Mouse (Mus musculus) cerebellum, adult (tissue): Measurements from ENCODE around the gene Tas1r1.

ENCODE experiments used
- ATAC-seq: cut with Nextera tagmentation; 2 replicates; pipeline ENCODE4 v1.9.2; 2017; ENCODE audit warnings: mild to moderate bottlenecking, moderate library complexity, mixed read lengths; ENCODE audit not compliant: insufficient number of reproducible peaks, low FRiP score, low TSS enrichment

Tas1r1 gene

DNA sequence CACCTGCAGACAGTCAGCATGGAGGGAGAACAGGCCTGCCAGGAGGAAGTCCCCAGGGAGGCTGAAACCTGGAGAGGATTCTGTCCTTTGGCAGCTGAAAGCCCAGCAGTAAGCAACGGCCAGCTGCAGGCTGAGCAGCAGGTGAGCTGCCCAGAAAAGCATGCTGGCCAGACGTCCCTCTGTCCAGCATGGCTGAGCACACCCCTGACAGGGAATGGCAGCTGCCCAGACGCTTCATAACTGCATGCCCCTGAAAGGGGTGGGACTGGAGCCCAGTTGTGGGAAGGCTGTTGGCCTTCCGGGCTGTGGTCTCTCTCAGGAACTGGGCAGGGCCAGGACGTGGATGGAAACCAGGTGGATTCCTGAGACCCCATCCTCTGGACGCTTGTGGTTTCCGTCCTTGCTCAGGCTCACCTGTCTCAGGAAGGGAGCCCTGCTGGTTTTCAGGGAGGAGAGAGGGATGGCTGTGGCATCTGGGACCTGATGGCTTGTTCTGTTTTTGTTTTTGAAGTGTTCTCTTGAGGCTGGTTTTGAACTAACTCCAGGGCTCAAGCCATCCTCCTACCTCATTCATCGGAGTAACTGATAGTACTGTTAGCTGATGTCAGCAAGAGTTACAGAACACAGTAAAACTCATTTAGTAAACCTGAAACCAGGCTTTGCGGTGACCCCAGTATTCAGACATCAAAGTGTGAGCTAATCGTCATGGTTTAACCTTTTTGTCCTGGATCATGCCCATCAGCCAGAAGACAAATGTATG lies at the start of gene Tas1r1:
Gene Tas1r1 (minus strand): TSS at position 344 of the 760 bp plus-strand sequence.
- ATAC-seq: no peak

DNA sequence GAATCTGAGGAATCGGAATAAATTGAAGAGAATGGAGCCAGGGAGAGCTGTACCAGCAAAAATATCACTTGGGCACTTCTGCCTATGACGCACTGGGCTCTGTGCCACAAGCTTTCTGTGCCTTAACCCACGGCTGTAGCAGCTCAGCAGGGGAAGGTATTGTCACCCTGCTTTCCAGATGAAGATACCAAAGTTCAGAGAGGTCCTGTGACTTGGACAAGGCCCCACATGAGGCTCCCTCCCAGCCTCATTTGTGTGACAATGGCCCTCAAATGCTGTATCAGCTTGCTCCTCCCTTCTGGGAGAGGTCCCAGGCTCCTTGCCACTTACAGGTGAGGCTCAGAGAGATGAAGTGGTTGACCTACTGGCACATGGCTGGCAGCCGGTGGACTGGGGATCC lies 49.8 kb upstream of the Tas1r1 start:
- no peak for ATAC-seq

DNA sequence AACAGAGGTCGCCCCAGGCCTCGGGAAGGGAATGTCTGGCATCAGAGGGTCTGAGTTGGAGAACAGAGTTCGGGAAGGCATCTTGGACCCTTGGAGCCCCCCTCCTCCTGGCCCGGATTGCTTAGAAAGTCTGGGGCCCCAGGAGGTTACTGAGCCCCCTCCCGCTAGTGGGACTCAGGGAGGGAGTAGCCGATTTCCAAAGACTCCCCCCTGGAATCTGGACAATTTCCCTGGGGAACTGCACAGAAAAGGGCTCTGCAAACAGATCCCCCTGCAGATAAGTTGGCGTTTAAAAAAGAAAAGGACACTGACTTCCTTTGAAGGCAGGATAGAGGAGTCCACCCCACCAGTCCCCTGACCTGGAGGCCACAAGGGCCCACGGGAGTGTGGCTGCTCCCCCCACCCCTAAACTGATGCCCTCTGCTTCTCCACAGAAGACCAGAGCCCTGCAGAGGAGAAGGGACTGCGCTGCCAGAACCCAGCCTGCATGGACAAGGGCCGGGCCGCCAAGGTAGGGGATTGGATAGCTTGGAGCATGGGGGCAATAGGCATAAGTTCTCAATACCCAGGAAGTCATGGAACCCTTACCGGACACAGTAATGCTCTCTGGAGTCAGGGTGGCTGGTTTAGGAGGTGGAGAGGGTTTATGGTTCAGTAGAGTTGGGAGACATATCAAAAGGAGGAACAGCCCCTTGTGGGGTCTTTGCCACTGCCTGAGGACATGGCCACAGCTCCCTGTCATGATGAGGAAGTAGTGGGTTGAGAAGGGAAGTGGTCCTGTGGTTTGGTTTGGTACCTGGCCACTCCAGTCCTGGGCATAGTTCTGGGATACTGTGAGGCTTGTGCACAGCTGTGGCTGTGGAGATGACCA lies 49.1 kb upstream of the Tas1r1 start:
- no peak for ATAC-seq

DNA sequence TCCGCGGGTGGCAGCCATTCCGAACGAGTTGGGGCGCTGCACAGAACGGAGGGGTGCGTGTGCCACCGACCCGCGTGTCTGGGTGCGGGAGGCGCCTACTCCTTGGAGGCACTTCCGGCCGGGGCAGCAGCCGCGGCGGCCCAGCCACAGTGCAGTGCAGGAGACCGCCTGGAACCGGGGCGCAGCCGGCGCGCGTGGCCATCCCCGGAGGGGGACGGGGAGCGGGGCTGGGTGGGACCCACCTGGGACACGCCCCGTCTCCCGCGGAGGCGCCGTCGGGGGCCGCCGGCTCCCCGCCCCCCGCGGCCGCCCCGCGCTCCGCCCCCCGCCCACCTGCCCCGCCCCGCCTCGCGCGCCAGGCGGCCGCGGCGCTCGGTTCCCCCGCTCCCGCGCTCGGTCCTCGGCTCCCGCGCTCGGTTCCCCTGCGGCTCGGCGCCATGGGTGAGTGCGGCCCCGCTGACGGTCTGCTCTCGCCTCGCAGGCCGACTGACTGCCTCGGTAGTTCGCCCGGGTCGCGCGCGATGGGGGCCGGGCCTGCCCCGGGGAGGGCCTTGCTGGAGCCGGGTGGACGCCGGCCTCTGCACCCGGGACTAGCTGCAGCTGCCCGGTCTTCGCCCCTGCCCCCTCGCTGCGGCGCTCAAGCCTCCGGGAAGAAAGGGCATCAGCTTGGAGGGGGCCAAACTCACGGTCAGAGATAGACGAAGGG lies 48.3 kb upstream of the Tas1r1 start:
- no peak for ATAC-seq

DNA sequence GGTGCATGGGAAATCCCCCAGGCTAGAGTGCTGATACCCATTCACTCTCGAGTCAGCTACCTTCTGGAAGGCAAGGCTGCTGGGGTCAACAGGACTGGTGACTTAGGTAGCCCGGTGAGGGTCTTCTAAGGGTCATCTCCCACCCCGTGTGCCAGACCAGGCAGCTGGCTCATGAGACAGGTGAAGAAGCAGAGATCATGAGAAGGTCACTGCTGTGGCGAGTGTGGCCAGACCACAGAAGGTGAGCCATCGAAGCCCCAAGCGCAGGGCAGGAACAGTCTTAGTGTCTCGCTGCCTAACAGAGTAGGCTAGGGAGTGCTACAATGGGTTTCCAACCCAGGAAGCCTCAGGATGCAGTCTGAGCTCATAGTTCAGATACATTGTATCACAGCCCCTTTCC lies 46.2 kb upstream of the Tas1r1 start:
- ATAC-seq: no peak

DNA sequence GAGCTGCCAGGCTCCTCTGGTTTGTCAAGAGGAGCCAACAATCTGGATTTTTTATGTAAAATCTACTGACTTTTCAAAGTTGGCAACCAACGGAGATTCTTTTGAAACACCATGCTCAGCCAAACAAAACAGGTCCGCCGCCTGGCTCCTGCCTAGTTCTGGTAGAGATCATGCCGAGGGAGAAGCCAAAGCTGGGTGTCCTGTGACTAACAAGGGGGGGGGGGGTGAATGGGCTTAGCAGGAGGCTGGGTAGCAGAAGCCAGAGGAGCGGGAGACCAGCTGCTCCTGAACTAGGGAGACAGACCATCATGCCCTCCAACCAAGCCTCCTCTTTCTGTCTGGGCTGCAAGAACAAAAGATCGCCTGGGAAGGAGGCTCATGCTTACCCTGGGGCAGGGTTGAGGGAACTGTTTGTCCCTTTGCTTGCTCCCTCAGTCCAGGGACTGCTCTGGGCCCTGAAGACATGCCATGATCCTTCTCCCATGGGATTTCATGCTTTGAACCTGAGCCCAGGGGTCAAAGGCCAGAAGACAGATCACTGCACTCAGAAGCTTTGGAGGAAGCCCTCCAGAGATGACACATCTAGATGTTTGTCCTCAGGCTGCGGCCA lies 45.3 kb upstream of the Tas1r1 start:
- no peak for ATAC-seq

DNA sequence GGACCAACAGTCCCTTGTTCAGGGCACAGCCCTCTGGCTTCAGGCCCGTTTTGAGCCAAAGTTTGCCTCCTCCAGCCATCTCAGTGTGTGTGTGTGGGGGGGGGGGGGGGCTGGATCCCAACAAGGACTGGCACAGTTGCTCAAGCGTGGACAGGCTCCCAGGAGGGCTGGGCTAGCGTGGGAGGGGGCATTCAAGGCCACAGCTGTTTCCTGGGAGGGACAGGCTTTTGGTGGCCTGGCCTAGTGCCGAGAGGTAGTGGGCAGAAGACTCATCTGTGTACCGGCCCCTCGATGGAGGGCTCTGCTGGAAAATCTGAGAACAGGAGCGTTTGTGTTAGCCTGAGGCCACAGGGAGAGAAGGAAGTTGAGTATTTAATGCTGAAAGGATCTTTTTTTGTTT lies 41.6 kb upstream of the Tas1r1 start:
- no peak for ATAC-seq

DNA sequence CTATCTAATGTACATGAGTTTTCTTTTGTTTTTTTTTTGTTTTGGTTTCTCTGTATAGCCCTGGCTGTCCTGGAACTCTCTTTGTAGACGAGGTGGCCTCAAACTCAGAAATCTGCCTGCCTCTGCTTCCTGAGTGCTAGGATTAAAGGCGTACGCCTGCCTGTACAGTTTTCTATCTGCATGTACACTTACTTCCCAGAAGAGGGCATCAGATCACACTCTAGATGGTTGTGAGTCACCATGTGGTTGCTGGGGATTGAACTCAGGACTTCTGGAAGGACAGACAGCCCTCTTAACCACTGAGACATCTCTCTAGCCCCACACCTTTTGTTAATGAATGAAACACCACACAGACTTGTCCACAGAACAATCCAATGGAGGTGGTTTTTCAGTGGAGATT lies 40.9 kb upstream of the Tas1r1 start:
- ATAC-seq: no peak

DNA sequence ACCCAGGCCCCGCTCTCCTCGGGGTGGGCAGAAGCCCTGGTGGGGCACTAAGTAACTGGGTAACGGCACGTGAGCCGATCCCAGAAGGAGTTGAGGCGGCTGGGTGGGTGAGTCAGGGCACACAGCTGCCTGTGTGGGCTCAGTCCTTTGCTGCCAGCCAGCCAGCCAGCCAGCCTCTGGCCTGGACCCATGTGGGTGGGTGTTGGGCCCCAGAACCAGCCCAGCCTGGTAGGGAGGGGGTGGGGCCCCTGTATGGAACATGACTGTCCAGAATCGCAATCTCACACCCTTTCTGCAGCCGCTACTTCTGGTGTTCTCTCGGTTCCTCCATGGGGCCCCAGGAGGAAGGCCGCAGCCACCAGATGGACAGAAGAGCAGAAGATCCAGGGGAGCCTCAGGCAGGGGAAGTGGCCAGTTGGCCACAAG lies 39.8 kb upstream of the Tas1r1 start:
- ATAC-seq: no peak

DNA sequence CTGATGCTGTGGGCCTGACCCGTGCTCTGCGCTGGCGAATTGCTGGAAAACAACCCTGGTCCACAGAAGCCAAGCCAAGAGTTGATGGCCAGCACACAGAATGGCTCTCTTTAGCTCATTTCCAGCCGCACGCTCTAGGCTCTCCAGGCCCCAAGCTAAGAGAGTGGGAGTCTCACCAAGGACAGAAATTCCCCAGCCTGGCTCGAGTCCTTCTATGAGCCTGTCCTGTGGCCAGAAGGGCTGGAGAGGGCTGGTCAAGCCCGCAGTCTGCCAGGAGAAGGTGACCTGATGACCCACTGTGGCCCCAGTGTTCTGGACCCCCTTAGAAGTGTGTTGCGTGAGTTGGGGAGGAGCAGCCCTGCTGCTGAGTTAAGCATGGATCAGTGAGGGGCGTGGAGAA lies 38.8 kb upstream of the Tas1r1 start:
- ATAC-seq: no peak

DNA sequence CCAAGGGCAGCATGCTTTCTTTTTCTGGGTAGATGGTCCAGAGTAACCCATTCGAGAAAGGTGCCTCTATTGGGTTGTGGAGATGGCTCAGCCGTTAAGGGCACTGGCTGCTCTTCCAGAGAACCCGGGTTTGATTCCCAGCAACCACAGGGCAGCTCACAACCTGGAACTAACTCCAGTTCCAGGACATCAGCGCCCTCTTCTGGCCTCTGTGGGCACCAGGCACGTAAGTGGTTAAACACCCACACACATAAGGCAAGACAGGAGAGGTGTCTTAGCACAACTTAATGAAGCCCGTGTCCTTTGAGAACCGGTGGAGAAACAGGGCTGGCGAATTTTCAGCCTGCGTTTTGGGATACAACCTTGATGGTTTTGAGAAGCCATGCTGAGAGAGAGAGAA lies 36.2 kb upstream of the Tas1r1 start:
- no peak for ATAC-seq

DNA sequence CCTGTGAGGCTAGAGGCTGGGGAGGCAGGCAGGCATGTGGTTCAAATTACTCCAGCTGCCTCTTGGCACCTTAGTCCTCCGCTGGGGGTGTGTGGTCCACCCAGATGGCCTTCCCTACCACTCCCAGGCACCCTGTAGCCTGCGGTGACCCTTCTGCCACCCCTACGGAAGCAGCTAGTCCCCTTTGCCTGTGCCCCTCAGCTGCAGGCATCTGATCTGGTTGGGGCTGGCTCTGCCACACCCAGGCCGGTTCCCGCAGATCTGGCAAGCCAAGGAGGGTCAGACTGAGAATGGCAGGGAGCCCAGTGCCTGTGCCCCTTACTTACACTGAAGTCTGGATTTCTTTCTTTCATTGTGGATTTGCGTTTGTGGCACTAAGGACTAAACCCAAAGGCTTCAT lies 35.3 kb upstream of the Tas1r1 start:
- no peak for ATAC-seq

DNA sequence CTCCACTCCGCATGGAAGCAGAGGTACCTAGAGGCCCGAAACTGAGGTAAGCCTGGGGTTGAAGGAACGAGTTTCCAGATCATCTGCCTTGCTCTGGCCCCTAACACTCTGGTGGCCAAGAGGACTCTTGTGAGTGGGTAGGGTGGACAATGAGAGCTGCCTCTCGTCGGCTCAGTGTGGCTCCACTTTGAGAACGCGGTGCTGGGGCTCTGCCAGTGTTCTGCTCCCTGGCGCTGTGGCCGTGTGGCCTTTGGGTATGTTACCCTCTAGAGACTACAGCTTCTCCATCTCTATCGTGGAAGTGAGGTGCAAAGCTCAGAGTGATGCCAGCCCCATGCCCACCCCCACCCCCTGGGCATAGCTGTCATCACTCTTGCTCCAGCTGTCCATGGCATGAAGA lies 34.3 kb upstream of the Tas1r1 start:
- no peak for ATAC-seq

DNA sequence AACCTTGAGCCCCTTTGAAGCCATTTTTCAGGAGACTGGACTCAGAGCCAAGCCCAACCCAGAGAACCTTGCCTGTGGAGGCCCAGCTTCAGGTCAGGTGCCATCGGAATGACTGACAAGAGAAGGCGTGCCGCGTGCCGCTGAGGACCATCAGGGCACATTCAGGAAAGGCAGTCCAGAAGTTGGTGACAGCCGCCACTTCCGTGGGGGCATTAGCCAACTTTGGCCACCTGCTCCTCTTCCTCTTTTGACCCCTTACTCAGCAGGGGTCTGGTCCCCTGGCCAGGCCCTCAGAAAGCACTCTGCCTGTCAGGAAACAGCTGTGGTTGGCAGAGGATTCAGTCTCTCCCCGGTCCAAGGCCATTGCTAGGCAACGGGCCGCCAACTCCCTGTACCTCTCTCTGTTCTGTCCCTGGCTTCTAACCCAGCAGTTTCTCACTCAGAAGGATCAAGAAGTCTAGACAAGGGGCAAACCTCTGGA lies 33.8 kb upstream of the Tas1r1 start, which contains the start of gene Plekhg5:
Gene Plekhg5 (plus strand): TSS at position 378 of the 481 bp plus-strand sequence.
- no peak for ATAC-seq

DNA sequence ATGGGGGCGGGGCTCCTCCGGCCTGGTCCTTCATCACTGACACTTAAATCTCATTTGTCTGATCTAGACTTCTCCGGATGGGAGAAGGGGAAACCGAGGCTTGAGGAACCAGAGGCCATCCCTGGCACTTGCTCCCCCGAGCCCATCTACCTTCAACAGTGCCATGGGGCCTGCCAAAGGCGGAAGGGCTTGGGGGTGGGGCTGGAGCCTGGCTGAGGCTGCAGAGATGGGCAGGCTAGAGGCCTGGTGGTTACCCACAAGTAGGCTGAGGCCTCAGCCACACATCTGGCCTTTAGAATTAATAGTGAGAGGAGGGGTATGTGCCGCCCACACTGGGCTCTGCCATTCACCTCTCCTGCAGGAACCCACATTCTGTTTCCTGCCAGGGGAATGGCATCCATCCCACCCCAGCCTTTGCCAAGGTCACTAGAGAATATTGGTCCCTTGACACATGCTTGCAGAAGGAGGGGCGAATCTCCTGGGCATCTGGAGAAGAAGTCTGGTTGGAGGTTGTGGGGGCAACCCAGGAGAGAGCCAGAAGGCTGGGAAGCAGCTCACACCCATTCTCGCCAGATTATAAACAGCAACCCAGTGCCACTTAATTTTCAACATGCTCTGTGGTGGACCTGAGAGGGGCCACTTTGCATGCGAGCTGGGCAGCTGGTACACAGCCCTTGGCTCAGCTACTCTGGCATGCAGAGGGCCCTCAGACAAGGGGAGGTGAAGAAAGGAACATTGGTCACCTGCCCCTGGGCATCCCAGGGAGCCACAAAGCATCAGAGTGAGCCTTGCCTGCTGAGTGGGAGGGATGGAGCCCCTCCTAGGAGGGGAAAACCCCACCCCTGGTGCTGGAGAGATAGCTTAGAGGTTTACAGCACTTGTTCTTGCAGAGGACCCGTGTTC lies 32.4 kb upstream of the Tas1r1 start:
- ATAC-seq: no peak

DNA sequence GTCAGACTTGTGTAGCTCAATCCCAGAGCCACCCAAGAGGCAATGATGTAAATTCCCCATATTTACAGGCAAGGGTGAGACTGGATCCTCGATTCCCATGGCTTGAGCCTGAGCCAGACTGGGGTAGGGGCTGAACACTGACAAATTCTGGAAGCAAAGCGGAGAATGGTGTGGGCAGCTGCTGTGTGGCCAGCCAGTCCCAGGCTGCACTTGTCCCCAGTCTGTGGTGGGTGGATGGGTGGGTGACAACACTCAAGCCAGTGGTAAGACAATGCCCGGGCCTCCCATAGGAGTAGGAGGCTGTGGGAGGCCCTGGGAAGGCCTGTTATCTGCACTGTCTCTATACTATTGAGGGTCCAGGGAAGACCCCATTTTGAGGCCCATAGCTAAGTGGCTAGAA lies 30.9 kb upstream of the Tas1r1 start:
- ATAC-seq: no peak

DNA sequence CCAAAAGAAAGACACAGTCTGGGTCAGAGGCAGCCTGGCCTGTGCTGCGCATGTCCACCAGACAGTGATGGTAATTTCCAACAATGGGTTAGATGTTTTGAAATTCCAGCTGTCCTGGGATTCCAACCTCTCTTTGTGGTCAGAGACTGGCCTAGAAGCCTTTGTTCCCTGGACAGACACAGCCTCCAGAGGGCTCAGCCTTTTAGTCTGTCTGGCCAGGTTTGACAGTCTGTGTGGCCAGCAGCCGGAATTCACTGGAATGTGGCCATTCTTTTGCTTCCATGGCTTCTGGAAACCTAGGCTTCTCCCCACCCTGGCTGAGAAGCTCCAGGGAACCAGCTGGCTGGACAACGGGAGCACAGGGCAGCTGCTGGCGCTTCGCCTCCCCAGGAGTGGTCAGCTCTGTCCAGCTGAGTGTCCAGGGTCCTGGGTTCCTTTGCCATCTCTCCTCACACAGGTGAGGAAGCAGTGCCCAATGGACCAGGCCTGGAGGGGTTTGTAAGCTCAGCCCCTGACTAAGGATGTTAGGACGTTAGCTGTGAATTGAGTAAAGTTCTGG lies 29.9 kb upstream of the Tas1r1 start:
- ATAC-seq: no peak

DNA sequence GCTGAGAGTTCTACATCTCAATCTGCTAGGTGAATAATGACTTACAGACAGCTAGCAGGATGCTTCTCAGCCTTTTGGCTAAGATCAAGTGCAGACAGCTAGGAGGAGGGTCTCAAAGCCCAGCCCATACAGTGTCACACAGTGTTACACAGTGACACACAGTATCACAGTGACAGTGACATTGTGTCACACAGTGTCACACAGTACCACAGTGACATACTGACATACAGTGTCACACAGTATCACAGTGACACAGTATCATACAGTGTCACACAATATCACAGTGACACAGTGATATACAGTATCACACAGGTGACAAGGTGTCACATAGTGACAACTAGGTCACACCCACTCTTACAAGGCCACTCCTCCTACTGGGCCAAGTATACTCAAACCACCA lies 28.9 kb upstream of the Tas1r1 start:
- no peak for ATAC-seq
